Mouse (Mus musculus) megakaryocyte, embryonic 14.5 days (primary cell): ENCODE data around the gene BC107364.
"Not testable (repeated sequence)": the region's sequence is repeated elsewhere in the genome, so short reads cannot be mapped to it uniquely, and the experiment has no call there.

Experiments
- FLI1 ChIP-seq: IDR thresholded peaks from 2 replicates; pipeline ENCODE4 v1.6.1; 2012; ENCODE audit warnings: low read length, inconsistent platforms, mixed read lengths
- GATA1 ChIP-seq: IDR thresholded peaks from 3 replicates; pipeline ENCODE4 v1.6.1; 2012; ENCODE audit warnings: mixed read lengths, low read length, inconsistent platforms, borderline replicate concordance

DNA sequence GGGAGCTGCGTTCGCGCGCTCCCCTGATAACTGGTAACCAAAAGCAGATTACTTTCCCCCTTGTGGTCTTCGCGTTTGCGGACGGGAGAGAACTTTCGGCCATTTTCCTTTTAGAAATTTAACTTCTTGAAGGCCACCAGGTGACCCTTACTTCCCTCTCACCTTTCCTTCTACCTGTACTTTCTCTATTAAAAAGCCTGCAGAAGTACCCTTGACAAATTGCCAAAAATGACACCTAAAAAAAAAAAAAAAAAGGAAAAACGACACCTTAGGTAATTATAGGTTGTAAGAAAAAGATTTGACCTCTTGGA lies 1.6 kb downstream of the BC107364 start:
- not testable (repeated sequence) for TF ChIP-seq FLI1, GATA1
